Mouse (Mus musculus) forelimb bud, embryonic 11.5 days (tissue): ENCODE measurements around the gene H6pd.
A peak's percentile ranks its signal among the peaks of the same experiment; 100 is the strongest.

Source experiments
- DNase-seq: peaks from one replicate; pipeline ENCODE4 v3.0.0-alpha.2; 2012; ENCODE audit warnings: low read depth, low spot score

Gene H6pd

GRCm38 (mm10) chr4:149975730-149976254 is 33.0 kb downstream of the H6pd start:
- no peak for DNase-seq

GRCm38 (mm10) chr4:149975291-149975690 is 33.5 kb downstream of the H6pd start:
- DNase-seq, result no peak

- DNase-seq, result no peak
These were observed 37.4 kb downstream of the H6pd start for GRCm38 (mm10) chr4:149971393-149971792.

- DNase-seq, result no peak
These were observed 40.3 kb downstream of the H6pd start for GRCm38 (mm10) chr4:149968526-149968925.

GRCm38 (mm10) chr4:149966963-149967362 is 41.9 kb downstream of the H6pd start:
- no peak for DNase-seq

GRCm38 (mm10) chr4:149966252-149966651 is 42.6 kb downstream of the H6pd start:
- no peak for DNase-seq

GRCm38 (mm10) chr4:149965672-149966071 is 43.2 kb downstream of the H6pd start:
- no peak for DNase-seq

GRCm38 (mm10) chr4:149965242-149965641 is 43.6 kb downstream of the H6pd start:
- no peak for DNase-seq

GRCm38 (mm10) chr4:149964770-149965169 is 44.1 kb downstream of the H6pd start:
- no peak for DNase-seq

GRCm38 (mm10) chr4:149964285-149964684 is 44.5 kb downstream of the H6pd start:
- no peak for DNase-seq

GRCm38 (mm10) chr4:149960391-149960790 is 48.4 kb downstream of the H6pd start:
- DNase-seq, result no peak

- no peak for DNase-seq
These were observed 49.0 kb downstream of the H6pd start for GRCm38 (mm10) chr4:149959816-149960215.

- peak; percentile 90 for DNase-seq
These were observed 50.3 kb downstream of the H6pd start for GRCm38 (mm10) chr4:149958566-149958965.

- no peak for DNase-seq
These were observed 52.8 kb downstream of the H6pd start for GRCm38 (mm10) chr4:149956048-149956447.

GRCm38 (mm10) chr4:149955631-149956030 is 53.2 kb downstream of the H6pd start:
- no peak for DNase-seq

- peak; percentile 98 for DNase-seq
These were observed 53.9 kb downstream of the H6pd start, which contains the start of gene Spsb1 for GRCm38 (mm10) chr4:149954893-149955439. Spsb1 (minus strand) TSS chr4:149955043.

GRCm38 (mm10) chr4:149953621-149954481 is 55.0 kb downstream of the H6pd start:
- DNase-seq, result no peak

GRCm38 (mm10) chr4:149952201-149952600 is 56.6 kb downstream of the H6pd start:
- no peak for DNase-seq

GRCm38 (mm10) chr4:149951201-149951600 is 57.6 kb downstream of the H6pd start:
- DNase-seq, result no peak

GRCm38 (mm10) chr4:149949691-149950090 is 59.1 kb downstream of the H6pd start:
- no peak for DNase-seq

- DNase-seq, result no peak
These were observed 60.7 kb downstream of the H6pd start for GRCm38 (mm10) chr4:149948119-149948518.

GRCm38 (mm10) chr4:149947396-149947795 is 61.4 kb downstream of the H6pd start:
- DNase-seq, result no peak

- no peak for DNase-seq
These were observed 63.6 kb downstream of the H6pd start for GRCm38 (mm10) chr4:149945194-149945593.
